Mouse (Mus musculus) cerebellum, adult 2 months (tissue): ENCODE results near the gene Nppa.

Experiments
- CTCF ChIP-seq: fragments of 200-500 bp; IDR thresholded peaks from 2 replicates; pipeline ENCODE4 v1.5.1; 2011; ENCODE audit warnings: low read depth, mild to moderate bottlenecking, control low read depth, low read length, moderate library complexity, borderline replicate concordance; ENCODE audit not compliant: insufficient read depth
- POLR2A ChIP-seq: fragments of 200-500 bp; IDR thresholded peaks from 2 replicates; pipeline ENCODE4 v1.6.1; 2011; ENCODE audit warnings: low read length, control low read depth, borderline replicate concordance; ENCODE audit not compliant: insufficient read depth

DNA sequence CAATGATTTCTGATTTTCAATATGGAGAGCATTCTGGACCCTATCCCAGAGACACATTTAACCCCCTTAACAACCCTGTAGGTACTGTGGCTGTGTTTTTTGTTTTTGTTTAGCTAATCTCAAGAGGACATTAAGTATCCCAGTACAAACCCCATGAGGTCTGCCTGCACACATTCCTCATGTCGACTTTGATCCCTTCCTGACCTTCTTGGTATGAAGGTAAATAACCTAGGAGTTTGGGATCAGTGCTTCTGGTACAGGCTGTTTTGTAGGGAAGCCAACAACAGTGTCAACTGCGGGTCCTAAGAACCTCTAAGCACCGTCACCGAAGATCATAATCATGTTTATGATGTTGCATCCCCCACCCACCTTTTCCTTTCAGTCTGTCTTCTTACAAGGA, 22.8 kb upstream of the Nppa start:
- no peak for TF ChIP-seq CTCF
- TF ChIP-seq POLR2A: no peak
